Mouse (Mus musculus) neutrophil, adult 5-6 weeks (primary cell): ENCODE results near the gene Pawr. TPM values are rescaled to one million over a fixed set of nuclear protein-coding genes. Genes with fewer than 3 reads are reported as not detected.
"Not testable (repeated sequence)": the region's sequence is repeated elsewhere in the genome, so short reads cannot be mapped to it uniquely, and the experiment has no call there.

Experiments
- ATAC-seq: fragments of 151-379, 151-347 bp; 2 replicates; pipeline ENCODE4 v1.8.0; 2017; ENCODE audit warnings: mild to moderate bottlenecking, moderate TSS enrichment; ENCODE audit not compliant: insufficient number of reproducible peaks, poor library complexity, low FRiP score, severe bottlenecking; ENCODE audit errors: extremely low read depth
- total RNA-seq: library from RNA; stranded (forward); fragments of 200-1000 nt; gene quantifications from 2 replicates; pipeline ENCODE4 v1.2.3, GENCODE M21; 2017

Gene Pawr
- total RNA-seq, 1 experiment from 2014 or later: not detected

- no peak for ATAC-seq
Observed at GRCm38 (mm10) chr10:108408437-108408836, 76.5 kb downstream of the Pawr start.

DNA sequence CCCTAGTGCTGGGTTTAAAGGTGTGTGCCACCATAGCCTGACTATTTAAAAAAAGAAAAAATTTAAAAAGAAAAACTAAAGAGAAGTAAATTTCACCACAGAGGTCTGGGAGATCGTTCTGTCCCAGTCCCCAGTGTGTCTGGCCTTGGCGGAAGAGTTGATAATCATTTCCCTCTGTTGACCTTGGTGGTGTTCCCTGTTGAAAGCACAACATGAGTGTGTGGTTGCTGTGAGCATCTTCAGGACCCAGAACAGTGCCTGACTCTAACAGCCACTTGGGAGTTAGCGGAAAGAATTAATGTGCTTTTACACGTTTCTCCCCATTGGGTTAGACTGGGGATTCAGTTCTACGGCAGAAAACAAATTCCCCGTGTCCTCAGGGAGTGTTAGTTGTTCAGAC is 77.1 kb downstream of the Pawr start:
- no peak for ATAC-seq

DNA sequence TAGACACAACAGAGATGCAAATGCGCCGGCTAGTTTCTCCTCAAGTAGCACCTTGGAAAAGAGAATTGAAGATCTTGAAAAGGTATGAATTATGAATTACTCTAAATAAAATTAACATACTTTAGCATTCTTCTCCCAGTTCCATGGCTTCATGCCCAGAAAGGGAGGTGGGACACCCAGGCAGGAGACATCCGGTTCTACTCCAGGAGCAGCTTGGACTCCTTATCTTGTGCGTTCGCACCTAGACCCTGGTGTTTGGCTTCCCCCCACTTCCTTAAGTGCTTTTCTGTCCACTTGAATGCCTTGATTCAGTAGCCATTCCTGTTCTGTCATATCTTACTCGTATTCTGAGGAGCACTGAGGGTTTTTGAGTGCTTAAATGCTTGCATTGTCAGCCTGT is 77.6 kb downstream of the Pawr start:
- ATAC-seq: no peak

- ATAC-seq: no peak
Observed at GRCm38 (mm10) chr10:108414936-108415635, 83.2 kb downstream of the Pawr start.

DNA sequence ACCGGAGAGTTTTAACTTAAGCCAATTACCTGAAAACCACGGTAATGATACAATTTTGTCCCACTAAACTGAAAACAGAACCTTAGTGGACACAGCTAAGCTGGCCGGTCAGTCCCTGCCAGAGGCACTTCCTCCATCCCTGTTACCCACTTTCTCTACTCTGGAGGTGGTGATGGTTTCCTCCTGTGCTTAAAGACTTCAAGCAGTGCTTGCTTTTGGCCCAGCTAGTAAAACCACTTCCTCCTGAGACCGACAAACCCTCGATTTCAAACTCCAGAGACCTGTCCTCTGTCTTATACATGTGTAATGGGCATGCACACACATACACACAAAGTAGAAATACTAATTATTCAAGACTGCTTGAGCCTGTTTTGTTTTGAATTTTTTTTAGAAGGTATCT is 85.5 kb downstream of the Pawr start:
- ATAC-seq: no peak

GRCm38 (mm10) chr10:108430553-108430952 is 98.6 kb downstream of the Pawr start:
- no peak for ATAC-seq

- no peak for ATAC-seq
Observed at GRCm38 (mm10) chr10:108432194-108432593, 100.3 kb downstream of the Pawr start.

DNA sequence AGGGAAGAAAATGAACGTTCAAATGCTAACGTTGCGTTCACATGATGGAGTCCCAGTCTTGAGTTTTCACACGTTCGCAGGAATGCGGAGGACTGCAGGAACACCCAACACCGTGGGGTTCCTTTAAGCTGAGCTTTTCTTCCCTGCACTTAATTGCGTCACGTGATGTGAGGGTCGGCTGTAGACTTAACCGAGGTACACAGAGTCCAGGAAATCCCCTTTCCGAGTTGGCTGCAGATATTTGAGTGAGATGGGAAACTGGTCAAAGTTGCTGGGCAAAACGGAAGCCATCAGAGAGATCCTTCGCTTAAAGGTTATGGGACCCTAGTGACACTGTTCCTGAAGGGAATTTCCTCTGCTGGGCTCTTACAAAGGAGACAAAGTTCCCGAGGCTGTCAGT is 102.1 kb downstream of the Pawr start:
- ATAC-seq: no peak

- no peak for ATAC-seq
Observed at GRCm38 (mm10) chr10:108435616-108436015, 103.7 kb downstream of the Pawr start.

- ATAC-seq: no peak
Observed at GRCm38 (mm10) chr10:108436365-108436764, 104.4 kb downstream of the Pawr start.

GRCm38 (mm10) chr10:108440251-108440650 is 108.3 kb downstream of the Pawr start:
- not testable (repeated sequence) for ATAC-seq

DNA sequence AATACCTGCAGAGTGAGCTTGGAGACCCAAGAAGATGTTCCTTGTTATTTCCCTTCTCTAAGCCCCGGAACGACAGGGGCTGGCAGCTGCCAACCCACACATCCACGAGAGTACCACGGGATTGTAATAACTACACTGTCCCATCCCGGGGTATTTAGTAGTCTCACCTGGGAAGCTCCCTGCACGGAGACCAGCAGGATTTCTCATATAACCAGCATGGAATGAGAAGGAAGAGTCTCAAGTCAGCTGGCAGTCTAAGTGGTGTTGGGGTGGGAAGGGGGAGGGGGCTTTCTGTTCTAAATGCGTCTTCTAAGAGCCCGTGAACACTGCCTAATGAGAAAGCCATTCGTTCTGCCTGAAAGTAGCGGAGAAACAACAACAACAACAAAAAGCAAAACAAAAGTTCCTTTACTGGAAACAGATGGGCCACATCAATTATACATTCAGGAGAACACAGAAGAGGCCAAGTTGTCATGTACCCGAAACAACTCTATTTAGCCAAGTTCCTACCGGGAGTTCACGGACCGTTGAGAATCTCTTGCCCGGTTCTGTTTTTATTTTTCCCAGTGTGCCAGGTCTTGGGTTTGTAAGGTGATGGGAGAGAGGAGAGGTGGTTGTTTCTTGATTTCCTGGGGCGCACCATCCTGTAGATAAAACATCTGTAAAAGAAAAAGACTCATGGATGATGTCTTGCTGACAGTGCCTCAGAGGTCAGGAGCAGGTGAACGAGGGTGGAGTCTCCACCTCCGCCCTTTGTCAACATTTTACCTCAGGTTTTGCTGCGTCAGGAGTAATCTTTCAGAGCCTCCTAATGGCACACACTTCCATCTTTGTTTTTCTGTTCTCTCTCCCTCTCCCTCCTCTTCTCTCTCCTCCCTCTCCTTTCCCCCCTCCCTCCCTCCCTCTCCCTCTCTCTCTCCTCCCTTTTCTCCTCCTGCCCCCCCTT is 112.3 kb downstream of the Pawr start:
- no peak for ATAC-seq

DNA sequence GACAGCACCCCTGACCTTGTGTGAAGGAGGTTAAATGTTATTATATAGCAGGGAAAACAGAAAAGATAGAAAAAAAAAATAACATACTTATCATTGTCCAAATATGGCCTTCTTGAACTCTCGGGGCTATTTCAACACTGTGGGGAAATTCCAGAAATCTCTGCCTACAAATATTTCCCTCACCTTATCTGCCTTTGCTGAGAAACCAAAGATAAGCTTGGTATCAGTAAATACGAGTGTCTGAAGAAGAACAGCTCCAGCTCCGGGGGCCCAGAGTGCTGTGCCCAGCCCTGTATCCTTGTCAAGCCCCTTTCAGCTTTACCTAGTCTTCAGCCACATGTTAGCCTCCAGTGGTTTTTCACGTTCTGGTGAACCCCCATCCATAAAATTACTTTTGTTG is 113.2 kb downstream of the Pawr start:
- ATAC-seq: no peak

DNA sequence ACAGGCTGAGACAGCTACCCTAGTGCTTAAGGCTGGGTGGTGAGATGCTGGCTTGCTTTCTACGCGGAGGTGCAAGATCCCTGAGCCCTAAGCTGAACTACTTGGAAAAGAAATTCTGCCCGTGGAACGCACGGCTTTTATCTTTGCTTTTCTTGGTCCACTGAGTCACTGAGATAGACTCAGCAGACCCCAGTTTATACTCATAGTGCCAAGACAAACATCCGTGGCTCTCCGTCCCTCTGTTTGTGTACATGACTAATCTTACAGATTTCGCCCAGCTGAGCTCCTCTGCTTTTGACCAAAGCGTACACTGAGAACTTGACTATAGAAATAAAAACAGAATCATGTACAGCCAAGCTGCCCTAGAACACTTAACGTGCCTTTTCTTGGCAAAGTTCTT is 113.7 kb downstream of the Pawr start:
- no peak for ATAC-seq

- no peak for ATAC-seq
Observed at GRCm38 (mm10) chr10:108446041-108446931, 114.4 kb downstream of the Pawr start.

- ATAC-seq: no peak
Observed at GRCm38 (mm10) chr10:108447211-108447610, 115.3 kb downstream of the Pawr start.

GRCm38 (mm10) chr10:108448421-108448820 is 116.5 kb downstream of the Pawr start:
- no peak for ATAC-seq

GRCm38 (mm10) chr10:108450401-108450800 is 118.5 kb downstream of the Pawr start:
- ATAC-seq: no peak

DNA sequence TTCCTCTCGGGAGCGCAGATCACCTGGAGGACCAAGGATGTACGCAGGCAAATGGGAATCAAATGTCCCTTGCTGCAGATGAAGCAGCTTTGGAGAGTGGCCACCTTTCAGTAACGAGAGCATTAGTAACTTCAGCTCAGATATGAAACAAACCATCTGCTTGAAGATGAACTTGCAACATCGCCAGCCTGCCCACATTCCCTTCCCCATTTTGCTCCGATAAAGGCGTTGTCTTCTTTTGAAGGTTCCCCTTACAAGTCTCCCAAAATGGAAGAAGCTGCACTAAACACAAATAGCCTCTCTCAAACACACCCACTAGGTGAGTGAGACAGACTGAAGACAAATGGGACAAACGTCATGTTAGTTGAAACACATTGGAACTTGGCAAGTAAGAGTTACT is 119.6 kb downstream of the Pawr start:
- no peak for ATAC-seq
